Mouse (Mus musculus): Measurements from ENCODE around the gene Ppp1r26.

Gene Ppp1r26

DNA sequence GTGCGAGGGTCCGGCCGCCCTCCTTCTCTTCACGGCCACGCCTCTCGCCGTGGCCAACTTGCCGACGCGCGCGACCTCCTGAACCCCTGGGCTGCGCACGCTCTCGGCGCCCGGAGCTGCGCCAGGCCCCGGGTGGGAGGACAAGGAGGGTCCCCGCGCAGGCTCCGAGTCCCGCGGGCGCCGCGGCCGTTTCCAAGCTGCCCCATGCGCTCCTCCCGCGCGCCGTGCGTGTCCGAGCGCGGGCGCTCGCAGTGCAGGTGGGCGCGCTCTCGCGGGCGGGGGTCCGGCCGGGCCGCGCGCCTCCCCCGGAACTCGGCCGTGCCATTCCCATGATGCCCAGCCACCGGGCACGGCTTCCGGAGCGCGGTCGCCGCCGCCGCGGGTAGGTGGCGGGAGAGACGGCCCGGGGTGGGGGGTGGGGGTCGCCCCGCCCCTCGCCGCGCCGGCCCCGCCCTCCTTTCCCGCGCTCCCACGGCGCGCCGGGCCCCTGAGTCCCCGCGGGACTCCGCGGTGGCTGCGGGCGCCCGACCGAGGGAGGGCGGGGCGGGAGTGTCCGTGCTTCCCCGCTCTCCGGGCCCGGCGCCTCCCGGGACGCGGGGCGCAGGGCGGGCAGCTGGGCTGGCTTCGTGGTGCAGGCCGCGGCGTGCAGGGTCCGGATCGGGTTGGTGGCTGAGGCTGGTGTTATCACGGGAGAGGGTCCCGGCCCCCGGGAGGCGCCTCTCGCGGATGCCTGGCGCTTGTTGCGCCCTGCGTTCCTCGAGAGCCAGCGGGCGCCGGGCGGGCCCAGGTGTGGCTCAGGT, at the start of gene Ppp1r26:
Gene Ppp1r26, plus strand, starts transcription at position 286 of the 800 bp plus-strand sequence.
- peak; percentile 22 for DNase-seq (ENCODE audit: low read depth, low spot score)

DNA sequence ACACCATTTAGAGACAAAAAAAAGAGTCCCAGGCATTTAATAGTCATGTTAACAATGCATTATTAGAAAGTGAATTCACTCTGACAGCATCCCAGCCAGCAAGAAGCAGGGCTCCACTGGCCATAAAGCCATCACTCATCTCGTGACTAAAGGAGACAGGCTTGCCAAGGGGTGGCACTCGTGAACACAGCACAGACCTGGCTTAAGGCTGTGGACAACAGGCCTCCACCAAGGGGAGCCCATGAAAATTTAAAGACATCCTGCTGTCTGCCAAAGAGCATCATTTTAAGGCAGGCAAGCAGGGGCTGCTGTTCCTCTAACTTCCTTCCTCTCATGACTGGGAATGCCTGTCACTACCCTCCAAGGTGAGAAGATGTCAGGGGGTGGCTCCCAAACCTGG, 49.7 kb upstream of the Ppp1r26 start:
- DNase-seq (ENCODE audit: low read depth, low spot score): no peak

DNA sequence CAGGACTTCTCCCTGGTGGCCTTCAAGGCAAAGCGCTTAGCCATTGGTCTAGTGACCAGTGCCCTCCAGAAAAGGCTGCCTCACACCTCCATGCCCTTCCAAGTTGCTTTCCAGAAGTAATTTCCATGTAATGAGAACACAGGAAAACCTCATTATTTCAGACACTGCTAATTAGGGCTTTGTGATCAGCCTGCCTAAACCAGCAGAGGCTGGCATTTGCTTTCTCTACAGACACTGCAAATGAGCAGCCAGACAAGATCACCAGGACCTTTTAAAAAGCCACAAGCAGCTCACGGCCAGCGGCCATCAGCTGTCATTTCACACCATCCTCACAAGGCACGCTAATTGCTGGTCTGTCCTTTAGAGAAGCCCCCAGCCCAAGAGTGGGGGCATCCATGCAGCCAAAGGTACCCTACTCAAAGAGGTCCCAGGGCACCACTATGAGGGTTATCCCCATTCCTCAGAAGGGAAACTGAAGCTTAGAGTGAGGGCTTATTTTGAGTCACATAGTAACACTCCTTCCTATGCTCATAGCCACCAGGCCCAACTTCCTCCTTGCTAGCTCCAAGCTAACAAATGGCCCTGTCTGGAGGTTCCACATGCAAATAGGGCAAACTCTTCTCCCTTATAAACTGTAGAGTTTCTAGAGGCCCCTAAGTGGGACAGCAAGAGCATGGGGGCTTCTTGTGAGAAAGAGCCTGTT, 49.0 kb upstream of the Ppp1r26 start:
- no peak for DNase-seq (ENCODE audit: low read depth, low spot score)

DNA sequence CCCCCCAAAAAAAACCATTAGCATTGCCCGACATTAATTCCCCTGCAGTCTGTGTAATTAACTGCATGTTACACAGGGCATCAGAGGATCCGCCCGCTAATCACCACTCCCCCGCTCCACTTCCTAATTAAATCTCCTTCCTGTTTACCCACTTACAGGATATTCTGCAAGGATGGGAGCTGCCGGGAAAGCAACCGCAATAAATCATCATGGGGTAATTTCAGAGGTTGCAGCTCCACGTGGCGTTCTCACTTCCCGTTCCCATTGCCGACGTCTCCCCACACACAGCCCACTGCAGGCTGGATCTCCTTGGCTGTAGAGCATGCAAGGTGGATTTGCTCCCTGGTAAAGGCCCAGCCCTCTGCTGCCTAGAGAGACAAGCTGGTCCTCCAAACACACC, 45.0 kb upstream of the Ppp1r26 start:
- no peak for DNase-seq (ENCODE audit: low read depth, low spot score)

DNA sequence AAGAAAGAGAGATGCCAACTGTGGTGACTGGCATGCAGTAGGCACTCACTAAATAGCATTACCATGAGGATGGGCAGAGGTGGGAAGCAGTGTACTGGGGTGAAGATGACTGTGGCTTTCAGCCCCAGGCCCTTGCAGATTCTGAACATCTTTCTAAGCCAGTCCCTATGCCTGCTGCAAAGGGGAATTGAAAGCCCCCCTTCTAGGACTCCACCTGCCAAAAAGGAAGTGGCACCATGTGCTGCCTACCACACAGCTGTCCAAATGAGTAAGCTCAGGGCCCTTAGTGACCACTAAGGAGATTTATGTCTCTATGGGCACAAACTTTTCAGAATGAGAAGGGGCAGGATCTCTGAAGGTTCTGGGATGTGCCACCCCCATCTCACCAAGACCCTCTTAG, 44.5 kb upstream of the Ppp1r26 start:
- DNase-seq (ENCODE audit: low read depth, low spot score): no peak

DNA sequence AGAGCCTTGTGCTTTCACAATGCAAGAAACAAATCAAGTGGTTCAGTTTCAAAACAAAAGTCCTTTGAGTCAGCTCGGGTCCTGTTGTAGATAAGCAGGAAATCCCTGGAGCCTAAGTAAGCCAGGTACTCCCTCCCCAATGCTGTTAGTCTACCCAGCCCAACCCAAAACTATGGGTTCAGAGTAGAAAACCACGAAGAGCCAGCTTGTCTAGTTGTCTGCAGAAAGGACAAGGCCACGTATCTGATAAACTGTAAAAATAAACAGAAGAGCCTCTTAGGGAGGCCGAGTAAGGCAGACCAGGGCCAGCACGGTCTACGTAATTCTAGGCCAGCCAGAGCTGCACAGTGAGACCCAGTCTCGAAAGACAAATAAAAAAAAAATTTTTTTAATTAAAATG, 38.8 kb upstream of the Ppp1r26 start:
- DNase-seq (ENCODE audit: low read depth, low spot score): no peak

DNA sequence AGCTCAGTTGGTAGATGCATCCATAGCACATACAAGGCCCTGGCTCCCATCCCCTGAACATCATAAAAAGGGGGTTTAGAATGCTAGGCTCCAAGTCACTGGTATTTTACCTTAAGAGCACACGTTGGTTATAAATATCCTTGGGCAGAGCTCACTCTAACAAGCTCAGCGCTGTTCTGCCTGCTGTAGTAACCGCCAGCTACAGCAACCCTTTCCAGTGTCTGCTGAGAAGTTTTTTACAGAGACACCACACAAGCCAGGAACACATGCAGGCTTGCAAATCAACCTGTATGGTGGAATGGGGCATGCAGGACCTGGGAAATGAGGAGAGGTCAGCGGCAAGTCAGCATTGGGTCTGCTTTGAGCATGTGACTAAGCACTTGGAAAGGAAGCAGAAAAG, 37.5 kb upstream of the Ppp1r26 start:
- DNase-seq (ENCODE audit: low read depth, low spot score): no peak

DNA sequence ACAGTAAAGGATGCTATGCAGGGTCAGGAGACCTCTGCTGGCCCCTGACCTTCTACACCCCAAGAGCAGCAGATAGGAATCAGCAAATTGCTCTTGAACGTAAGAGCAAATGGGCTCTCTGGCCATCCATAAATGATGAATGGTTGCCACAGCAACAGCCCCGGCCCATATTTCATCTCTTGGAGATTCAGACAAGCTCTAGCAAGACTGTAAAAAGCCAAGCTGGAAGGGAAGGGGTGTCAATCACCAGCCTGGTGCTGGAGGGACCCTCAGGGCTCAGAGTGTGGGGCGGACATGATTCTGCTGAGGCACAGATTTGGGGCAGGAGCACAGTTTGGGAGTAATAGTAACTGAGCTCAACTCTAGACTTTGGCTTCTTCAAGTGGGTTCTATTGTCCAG, 37.0 kb upstream of the Ppp1r26 start:
- no peak for DNase-seq (ENCODE audit: low read depth, low spot score)

DNA sequence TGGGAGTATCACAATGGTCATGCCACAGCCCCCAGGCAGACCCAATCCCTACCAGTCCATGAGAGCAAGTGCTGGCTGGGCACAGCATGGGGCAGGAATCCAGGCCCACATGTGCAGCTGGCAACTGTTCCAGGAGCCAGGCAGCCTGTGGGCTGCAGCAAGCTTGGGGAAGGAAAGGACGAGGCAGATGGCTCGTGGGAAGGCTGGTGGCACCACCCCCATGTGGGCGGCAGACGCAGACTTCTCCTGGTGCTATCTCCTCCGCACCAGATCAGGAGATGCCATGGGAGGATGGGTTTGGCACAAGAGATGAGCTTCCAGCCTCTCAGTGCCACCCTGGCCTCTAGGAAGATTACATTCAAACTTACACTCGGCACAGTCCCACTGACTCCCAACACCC, 33.7 kb upstream of the Ppp1r26 start:
- DNase-seq (ENCODE audit: low read depth, low spot score): no peak

DNA sequence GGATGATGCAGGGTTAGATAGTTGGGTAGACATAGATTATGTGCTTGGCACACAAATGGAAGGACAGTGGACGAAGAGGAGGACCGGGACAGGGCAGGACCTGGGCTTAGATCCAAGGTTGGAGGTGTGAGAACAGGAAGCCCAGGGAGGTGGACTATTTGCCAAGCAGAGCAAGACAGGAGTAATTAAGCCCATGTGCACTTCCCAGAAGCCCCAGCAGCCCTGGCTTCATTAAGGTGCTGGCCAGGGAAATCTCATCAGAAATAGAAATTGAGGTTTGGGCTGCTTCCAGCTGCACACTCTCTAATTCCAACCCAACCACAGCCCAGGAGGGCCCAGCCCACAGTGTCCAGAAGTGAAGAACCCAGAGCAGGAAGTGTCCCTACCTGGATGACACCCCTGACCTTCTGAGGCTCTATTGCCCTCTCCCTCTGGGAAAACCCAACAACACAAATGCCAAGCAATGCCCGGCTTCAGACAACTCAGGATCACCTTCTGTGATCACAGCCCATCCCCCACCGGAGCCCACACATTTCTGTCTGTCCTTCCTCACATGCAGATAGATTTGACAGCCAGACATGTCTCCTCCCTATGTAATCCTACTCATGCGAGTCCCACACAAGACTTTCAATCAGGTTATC, 32.4 kb upstream of the Ppp1r26 start:
- no peak for DNase-seq (ENCODE audit: low read depth, low spot score)

DNA sequence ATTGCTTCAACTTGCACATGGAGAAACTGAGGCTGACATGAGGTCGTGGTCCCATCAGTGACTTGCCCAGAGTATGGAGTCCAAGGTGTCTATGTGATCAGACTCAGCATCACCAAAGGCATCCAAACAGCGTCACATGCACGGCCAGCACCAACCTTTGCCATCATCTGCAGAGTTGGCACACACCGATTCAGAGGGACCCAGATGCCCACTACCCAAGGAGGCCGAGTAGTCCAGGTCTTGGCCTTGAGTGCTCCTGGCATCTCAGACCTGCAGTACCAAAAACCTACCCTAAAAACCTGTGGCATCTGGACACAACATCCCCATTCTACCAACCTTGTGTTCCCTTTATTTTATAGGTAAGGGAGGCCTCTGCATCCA, 31.9 kb upstream of the Ppp1r26 start:
- DNase-seq (ENCODE audit: low read depth, low spot score): no peak

DNA sequence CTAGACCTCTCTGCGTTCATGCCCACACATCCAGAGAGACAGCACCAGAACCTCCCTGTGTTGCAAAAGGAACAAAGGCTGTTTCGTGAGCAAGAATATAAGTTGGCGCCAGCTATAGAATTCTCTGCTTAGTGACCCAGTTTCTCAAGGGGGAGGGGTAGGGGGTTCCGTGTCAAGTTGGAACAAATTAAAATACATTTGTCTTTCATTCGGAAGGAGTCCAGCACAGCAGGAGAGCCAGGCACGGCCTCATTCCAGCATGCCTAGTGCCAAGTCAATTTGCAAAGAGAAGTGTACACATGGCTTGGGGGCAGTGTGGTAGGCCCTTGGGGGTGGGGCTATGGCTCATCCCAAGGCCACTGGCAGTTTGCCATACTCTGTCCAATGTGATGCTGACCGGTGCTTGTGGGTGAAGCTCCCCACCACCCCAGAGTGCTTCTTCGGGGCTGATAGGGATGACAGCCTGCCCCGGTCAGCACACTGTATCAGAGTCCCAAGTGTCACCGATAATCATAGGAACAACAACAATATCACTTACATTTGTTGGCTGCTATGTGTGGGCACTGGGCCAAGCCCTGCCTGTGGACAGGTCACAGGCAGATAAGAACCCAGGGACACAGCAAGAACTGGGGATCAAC, 31.1 kb upstream of the Ppp1r26 start:
- DNase-seq (ENCODE audit: low read depth, low spot score): peak; percentile 16

DNA sequence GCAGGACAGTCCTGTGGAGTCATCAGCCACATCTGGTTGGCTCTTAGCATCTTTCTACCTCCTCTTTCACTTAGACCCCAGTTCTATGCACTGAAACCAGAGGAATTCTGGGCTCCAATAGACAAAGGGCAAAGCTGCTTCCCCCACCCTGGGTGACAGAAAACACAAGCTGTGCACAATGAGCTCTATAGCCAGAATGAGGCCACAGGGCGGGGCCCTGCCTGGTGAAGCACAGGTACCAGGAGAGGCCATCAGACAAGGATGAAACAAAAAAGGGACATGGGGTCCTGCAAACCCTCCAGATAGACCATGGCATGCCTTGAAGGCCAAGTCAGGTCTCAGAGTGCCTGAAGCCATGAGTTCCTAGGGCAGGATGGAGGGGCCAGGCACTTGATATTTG, 30.1 kb upstream of the Ppp1r26 start:
- no peak for DNase-seq (ENCODE audit: low read depth, low spot score)

DNA sequence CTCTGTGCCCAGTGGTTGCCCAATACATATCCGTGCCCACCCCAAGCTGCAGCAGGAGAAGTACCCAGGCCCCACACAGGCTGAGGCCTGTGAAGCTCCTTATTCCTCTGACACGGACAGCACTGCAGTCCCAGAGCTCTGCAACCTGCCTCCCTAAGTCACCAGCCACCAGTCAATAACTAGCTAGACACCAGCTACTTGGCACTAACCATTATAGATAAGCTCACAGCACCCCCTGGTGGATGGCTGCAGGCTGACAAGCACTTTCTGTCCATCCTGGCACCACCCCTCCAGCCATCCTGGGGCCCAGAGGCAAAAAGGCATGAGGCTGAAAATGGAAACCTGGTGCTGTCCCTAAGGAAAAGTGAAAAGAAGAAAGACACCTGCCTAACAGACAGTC, 28.6 kb upstream of the Ppp1r26 start:
- peak; percentile 62 for DNase-seq (ENCODE audit: low read depth, low spot score)

DNA sequence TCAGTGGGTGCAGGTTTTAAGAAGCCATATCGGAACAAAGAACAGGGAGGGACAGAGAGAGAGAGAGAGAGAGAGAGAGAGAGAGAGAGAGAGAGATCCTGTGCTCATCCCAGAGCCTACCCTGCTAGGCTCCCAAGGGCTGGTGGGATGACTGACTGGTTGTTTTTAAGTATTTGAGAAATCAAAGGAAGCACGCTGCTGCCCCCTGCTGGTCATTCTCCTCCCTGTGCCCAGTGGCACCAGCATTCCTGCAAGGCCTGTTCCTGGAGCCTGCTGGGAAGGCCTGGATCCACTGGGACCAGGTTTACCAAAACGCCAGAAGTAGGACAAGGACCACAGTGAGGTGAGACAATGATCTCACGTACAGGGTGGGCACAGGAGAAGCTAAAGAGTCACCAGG, 26.7 kb upstream of the Ppp1r26 start:
- peak; percentile 65 for DNase-seq (ENCODE audit: low read depth, low spot score)

DNA sequence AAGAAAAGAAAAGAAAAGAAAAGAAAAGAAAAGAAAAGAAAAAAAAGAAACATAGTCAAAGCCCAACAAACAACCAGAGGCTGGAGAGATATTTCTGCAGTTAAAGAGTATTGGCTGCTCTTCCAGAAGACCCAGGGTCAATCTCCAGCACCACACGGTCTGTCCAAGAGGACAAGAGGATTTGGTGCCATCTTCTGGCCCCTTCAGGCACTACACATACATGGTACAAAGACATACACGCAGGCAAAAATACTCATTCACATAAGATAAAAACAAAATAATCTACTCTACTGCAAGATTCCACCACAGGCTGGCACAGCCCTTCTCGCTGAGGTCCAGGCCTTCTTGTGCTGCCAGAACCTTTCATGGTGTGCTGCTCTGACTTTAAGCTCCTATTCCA, 23.4 kb upstream of the Ppp1r26 start:
- no peak for DNase-seq (ENCODE audit: low read depth, low spot score)

DNA sequence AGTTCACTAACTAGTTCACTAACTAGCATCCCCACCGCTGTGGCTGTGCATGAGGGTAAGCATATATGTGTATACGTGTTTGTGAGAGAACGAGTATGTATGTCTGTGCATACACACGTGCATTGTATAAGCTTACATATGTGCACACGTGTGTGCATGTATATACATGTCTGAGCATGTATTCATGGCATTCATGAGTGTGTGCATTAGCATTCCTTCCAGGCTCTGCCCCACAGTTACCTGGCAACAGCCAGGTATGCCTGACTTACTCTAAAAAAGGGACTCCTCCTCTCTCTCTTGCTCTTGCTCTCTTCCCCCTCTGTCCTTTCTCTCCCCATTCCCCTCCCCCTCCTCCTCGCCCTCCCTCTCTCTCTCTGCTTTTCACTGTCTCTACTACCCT, 19.4 kb upstream of the Ppp1r26 start:
- no peak for DNase-seq (ENCODE audit: low read depth, low spot score)

DNA sequence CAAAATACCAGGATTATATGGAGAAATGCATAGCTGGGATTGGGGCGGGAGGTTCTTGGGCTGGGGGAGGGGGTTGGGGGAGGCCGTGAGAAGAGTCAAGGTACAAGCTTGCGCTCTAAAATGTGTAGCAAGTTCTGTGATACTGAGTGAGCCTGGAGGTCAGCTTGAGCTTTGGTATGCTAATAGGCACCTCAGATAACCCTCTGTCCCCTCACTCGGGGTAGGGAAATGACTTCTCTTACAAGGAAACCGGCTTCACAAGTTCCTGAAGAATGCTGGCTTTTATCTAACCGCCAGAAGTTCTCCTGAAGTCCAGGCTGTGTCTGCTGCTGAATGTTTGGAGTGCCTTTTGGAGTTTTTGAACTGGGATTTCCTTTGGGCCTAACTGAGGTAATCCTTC, 15.8 kb upstream of the Ppp1r26 start:
- no peak for DNase-seq (ENCODE audit: low read depth, low spot score)

DNA sequence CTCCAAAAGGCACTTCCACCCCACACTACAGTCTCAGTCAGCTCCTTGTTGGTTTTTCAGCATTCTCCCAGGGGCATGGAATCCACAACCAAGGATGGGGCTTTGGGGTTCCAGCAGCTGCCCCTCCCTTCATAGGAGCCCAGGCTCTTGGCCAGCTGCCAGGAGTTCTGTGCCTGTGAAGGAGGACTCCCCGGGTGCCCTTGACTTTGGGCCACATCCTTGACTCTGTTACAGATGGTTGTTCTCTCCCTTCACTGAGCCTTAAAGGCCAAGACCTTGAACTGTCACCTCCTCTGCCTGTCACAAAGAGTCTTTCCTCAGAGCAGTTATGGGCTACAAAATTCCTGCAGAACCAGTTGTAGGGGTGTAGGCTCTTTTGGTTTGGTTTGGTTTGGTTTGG, 13.8 kb upstream of the Ppp1r26 start:
- no peak for DNase-seq (ENCODE audit: low read depth, low spot score)

DNA sequence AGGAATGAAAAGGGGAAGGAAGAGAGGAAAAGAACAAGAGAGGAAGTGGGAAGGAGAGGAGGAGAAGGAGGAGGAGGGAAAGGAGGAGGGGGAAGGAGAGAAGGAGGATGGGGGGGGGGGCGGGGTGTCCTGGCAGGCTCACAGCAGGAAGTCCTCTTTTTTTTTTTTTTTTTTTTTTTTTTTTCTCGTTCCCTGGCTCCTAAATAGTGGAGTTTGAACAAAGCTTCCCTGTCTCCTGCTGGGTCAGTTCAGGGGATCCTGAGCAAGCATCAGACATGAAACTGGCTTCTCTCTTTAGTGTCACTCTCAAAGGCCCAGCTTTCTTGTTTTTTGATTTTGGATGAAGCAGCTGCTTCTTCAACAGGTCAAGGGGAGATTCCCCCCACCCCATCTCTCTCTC, 13.1 kb upstream of the Ppp1r26 start:
- no peak for DNase-seq (ENCODE audit: low read depth, low spot score)

DNA sequence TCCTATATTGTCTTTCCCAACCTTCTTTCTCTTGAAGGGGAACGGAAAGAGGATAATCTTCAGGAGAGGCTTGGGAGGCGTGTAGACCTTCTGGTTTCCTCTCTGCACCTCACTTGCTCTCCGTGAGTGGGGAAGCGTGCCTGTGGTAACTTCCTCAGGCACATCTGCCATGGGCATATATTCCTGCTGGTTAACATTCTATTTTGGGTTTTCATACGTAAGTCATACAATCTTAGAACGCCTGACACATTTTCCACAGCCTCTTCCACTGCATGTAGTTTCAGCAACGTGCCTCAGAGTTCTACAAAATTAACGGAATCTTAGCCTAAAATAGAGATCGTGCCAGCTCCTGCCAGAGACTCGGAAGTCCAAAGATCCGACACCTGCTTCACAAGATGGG, 11.2 kb upstream of the Ppp1r26 start:
- DNase-seq (ENCODE audit: low read depth, low spot score): no peak

DNA sequence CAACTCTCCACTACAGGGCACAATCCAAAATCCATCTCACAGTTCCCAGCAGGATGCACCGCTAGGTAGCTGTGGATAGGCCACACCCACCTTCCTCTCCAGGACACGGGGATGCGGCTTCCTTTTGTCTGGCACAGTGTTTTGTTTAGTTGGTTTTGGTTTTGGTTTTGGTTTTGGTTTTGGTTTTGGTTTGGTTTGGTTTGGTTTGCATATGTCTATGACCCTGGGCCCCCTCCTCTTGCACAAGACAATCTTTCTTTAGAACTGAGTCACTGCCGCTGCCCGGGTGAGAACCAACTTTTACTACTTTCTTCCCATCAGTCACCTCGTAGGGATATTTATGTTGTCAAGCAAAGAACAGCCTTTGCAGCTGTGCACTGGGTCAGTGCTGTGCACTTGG, 5.8 kb upstream of the Ppp1r26 start:
- no peak for DNase-seq (ENCODE audit: low read depth, low spot score)
